Mouse (Mus musculus) adrenal gland, adult 18-20 months (tissue): ENCODE data around the gene Arhgef39. TPM values are rescaled to one million over a fixed set of nuclear protein-coding genes. Genes with fewer than 3 reads are reported as not detected.

ENCODE experiments used
- DNase-seq, 2 experiments: peaks; one replicate each; pipeline ENCODE4 v3.0.0; 2021 to 2022; ENCODE audit warnings: low spot score in 2 of 2
- long read RNA-seq, 2 experiments: library from polyadenylated mRNA; stranded (forward); transcript quantifications; one replicate each; pipeline ENCODE4 v2.0.0; 2021
- total RNA-seq, 2 experiments: library from RNA; stranded (reverse); gene quantifications; 1 replicate in 1 of 2; 2 replicates in 1 of 2; pipeline ENCODE4 v1.2.3; 2021

Gene Arhgef39
- total RNA-seq: 1 to 10 TPM; 1.1 to 1.9 TPM
- long read RNA-seq, experiment 1: 0 reads
- long read RNA-seq, experiment 2, partial matches to known transcripts: 0 of 1 reads
- long read RNA-seq, experiment 2, other reads (novel, unspliced or antisense): 1 of 1 reads

DNA sequence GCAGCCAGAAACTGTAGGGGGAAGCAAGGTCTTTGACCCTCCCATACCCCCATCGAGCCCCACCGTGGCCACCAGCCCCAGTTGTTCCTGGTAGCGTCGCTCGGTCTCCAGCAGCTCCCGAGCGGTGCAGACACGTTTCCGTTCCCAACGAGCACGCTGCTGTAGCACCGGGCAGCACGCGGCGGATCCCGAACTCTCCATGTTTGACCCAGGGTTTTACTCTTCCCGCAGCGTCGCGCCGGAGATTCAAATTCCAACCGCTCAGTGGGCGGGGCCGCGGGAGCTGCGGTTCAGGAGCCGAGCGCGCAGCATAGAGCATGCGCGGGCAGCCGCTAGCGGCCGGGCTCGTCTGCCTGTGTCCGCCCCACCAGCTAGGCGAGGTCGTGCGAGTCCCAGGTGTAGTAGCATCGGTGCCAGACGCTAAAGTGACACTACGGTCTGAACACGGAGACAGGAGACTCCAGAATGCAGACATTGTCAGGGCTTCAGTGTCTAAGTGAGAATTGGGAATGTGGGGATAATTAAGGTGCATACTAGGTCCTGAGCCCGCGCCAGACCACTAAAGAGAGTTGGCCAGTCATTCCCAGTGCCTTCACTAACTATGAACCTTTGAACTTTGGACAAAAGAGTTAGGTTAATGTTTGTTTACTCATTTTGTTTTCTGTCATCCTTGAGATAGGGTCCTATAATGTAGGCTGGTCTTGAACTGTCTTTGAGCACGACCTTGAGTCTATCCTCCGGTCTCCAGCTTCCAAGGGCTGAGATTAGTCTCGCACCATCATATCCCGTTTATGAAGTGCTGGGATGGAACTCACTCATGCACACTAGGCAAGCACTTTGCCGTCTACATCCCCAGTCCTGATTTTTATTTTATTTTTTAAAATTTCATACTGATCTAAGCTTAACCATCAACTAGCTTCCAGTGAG, at the start of gene Arhgef39:
Gene Arhgef39, minus strand, starts transcription at position 289 of the 927 bp plus-strand sequence.
- DNase-seq: peak; percentile 78 to 83

DNA sequence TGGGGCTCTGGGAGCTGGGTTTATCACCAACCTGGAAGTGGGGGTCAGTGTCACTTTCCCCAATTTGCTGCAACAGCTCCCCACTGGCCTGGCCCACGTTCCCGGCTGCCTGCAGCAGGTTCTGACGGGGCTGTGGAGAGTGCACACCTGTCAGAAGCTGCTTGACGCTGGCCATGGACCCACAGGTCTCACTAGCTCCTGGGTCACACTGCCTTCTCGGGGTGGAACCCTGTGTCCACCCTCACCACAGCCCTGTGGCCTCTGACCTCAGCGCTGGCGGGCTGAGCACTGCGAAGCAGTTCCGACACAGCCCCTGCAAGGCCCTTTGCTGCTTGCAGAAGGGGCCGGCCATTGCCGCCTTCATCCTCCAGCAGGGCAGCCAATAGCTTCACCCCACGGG, 49.6 kb upstream of the Arhgef39 start:
- DNase-seq: no peak

- DNase-seq: no peak
Observed at GRCm38 (mm10) chr4:43547160-43547559, 47.7 kb upstream of the Arhgef39 start.

DNA sequence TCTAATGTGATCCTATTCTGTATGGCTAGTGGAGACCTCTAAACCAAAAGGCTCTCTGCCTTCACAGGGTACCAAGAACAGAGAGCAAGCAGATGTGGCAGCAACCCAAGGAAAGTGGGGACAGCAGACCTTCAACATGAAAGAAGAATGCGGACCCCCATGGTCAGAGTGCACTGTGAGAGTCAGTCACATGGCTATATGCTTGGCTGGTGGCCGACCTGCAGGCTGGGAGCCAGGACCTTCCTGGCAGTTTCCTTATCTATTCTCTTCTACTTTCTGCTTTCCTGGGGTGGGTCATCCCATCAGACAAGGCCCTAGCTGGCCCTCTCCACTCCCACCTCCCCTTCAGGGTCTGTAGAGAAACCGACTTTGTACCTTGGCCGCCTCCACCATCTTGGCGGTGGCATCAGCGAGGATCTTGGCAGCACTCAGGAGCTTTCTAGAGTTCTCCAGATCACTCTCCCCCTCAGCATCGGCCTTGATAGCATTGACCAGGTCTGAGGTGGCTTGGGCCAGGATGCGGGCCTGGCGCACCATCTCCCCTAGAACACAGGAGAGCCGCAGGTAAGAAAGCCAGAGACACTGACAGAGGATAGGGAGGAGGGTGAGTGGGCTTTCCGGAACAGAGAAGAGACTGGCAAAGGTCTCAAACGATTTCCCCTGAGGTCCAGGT, 47.0 kb upstream of the Arhgef39 start:
- DNase-seq: no peak

- DNase-seq: no peak
Observed at GRCm38 (mm10) chr4:43542044-43542443, 42.5 kb upstream of the Arhgef39 start.

DNA sequence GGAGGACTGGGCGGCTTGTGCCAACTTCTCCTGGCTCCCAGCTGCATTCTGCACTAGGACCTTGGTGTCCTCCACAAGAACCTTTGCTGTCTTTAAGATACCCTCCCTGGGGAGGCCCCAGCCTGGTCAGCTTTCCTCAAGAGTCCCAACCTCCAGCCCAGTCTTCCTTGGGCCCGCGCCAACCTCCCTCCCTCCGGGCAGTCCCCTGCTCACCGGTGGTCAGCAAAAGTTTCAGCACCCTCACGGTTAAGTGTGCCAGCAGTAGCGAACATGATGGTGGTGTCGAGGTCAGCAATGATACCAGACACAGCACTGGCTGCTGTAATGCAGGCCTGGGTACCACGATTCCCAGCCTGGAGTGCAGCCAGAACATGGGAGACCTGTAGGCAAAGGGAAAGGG, 36.5 kb upstream of the Arhgef39 start:
- DNase-seq: no peak

DNA sequence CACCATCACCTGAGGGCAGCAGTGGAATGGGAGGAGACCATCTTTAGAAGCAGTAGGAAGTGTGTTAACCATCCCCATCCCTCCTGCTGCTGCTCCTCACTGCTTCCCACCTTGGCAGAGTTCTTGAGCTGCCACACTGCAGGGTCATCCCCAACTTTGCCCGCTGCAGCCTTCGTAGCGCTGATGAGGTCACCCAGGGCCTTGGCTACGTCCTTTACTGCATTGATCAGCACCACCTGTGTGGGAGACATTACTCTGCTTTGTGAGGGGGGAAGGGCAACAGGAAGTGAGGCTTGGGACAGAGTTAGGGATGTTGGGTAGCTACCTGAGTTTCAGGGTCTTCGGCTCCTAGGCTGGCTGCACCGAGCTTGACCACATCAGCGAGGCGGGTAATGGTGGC, 36.1 kb upstream of the Arhgef39 start:
- DNase-seq: no peak

- peak in 1 of 2 experiments; percentile 61 for DNase-seq
Observed at GRCm38 (mm10) chr4:43533270-43533669, 33.8 kb upstream of the Arhgef39 start.

DNA sequence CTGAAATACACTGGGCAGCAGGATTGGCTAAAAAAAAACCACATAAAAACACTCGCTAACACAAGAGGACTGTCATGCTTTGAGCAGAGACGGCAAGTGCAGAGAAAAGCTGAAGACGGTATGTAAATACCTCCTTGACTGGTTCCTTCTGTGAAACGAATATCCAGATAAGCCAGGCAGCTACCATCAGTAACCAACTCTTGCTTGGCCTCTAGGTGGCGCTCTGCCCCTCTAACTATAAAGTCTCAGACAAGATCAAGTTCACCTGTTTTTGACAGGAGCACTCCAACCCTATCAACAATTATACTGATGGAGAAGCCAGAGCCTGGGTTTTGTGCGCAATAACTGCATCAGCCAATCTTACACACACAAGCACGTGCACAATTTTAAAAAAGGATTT, 31.1 kb upstream of the Arhgef39 start:
- DNase-seq: peak; percentile 78 to 83

DNA sequence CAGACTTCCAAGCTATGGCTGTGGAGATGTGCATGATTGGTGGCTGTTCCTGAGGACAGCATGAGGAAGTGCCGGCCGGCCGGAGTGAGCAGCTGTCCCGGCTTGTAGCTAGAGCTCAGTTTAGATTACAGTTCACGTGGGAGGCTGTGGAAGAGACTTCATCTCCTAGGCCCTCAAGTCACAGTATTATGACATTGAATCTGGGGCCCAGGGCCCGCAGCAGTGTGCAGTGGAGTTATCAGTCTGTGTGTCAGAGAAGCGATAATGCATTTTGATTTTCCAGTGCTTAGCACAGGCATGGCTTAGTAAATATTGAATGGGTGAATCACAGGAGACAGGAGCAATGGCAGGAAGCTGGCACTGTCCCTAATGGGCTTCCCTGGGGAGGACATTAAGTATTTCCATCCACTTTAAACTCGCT, 30.6 kb upstream of the Arhgef39 start:
- DNase-seq: no peak

DNA sequence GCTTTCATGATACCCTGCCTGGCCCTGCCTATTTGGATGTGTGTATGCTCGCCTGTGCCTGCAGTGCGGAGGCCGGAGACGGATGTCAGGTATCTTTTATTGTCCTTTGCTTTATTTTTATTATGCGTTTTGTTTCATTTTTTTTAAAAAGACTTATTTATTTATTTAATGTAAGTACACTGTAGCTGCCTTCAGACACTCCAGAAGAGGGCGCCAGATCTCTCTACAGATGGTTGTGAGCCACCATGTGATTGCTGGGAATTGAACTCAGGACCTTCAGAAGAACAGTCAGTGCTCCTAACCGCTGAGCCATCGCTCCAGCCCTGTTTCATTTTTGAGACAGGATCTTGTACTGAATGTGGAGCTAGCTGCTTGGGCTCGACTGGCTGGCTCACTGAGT, 29.0 kb upstream of the Arhgef39 start:
- DNase-seq: no peak

DNA sequence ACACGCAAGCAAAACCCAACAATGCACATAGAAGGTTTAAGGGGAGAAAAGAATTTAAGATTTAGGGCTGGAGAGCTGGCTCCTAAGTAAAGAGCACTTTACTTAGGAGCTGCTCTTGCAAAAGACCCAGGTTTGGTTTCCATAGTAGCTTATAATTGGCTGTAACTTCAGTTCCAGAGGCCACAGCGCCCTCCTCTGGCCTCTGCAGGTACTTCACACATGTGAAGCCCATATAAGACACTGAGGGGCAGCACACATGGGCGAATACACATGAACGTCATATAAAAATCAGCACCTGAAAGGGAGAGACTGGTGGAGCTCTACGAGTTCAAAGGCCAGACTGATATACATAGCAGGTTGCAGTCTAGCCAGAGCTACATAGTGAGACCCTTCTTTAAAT, 28.4 kb upstream of the Arhgef39 start:
- no peak for DNase-seq

DNA sequence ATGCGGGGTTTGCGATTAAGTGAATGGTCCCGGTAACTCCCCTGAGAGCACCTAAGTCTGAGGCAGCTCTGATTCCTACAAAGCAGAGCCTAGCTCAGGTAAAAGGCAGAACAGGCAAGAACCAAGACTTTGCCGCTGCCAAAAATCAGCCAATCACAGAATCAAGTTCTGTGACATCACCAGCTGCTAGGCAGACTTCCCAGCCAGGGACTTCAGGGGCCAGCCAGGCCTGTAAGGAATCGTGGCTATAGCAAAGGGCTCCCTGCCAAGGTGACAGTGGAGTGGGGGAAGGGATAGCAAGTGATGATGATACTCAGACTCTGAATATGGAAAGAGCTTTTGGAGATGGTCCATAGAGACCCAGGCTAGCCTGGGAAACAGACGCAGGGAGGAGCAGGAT, 20.5 kb upstream of the Arhgef39 start:
- DNase-seq: peak; percentile 88 to 91

DNA sequence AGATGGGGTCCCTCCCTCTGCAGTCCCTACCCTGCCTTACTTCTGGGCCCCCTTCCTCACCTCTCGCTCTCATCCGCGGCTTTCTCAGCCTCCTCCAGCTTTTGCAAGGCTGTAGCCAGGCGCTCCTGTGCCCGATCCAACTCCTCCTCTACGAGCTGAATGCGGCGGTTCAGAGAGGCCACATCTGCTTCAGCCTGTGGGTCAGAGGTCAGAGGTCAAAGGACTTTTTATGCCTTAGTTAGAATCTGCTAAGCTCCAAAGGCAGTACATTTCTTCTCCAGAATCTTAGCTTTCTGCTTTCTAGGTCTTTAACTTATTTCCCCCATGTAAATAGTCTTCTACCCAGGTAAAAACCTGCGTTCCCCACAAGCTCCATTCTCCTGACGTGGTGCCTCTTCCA, 20.1 kb upstream of the Arhgef39 start:
- DNase-seq: no peak

- no peak for DNase-seq
Observed at GRCm38 (mm10) chr4:43515764-43516708, 16.5 kb upstream of the Arhgef39 start.

GRCm38 (mm10) chr4:43513791-43514190, 14.3 kb upstream of the Arhgef39 start:
- no peak for DNase-seq

DNA sequence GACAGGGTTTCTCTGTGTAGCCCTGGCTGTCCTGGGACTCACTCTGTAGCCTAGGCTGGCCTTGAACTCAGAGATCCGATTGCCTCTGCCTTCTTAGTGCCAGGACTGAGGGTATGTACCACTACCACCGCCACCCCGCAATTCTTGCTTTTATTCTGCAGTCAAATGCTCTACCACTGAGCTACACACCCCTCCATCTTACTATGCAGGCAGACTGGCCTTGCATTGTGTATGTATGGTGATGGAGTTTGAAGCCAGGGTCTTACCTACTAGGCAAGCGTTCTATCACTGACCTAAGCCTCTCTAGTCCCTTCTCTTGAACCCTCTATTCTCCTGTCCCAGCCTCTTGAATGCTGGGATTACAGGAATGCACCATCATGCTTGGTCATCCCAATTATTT, 13.8 kb upstream of the Arhgef39 start:
- no peak for DNase-seq

DNA sequence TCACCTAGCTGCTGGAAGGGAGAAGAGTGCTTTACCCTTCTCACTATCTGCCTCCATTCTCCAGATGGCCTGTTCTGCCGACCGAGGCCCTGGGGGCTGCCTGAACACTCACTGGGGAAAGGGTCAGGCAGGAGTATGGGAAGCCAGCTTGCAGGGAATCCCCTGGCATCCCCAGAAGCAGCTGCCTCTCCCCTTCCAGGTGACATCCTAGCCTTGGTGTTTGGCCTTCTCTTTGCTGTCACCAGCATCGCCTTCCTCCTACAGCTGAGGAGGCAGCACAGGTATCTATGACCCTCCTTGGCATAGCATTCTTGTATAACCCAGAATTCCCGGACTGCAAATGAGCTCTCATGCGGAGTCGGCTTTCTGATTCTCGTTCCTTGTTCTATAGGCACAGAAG, 13.2 kb upstream of the Arhgef39 start:
- no peak for DNase-seq

DNA sequence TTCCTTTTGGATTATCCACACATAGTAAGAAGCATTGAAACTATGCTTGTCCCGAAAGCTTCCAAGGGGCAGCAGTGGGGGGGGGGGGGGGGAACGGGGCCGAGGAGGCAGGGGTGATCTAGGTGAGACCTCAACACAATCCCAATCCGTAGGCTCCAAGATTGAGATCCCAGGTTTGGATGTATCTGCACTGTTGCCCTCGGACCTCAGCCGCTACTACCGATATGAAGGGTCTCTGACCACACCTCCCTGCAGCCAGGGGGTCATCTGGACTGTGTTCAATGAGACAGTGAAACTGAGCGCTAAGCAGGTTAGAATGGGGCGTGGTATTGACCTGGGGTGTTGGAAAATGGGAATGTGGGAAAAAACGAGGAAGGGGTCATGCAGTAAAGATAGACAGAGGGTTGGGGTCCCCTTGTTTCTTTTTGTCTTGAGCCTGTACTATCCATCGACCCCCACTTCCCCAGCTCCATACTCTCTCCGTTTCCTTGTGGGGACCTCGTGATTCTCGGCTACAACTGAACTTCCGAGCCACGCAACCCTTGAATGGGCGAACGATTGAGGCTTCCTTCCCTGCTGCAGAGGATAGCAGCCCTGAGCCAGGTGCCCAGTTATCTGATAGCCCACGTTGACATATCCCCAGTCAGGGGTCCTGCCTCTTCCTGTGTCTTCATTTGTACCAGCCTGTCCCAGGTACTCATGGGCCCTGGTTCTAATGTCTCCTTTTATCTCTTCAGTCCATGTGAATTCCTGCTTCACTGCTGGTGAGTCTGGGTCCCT, 12.4 kb upstream of the Arhgef39 start:
- DNase-seq: no peak

- no peak for DNase-seq
Observed at GRCm38 (mm10) chr4:43509109-43509508, 9.6 kb upstream of the Arhgef39 start.
